In genomic region chr9:27301486-27301885, GRCm38 (mm10) we compare ENCODE assay signal across 10 mouse cellular contexts. TPM values are rescaled to one million over a fixed set of nuclear protein-coding genes. Genes with fewer than 3 reads are reported as not detected.
A peak's percentile ranks its signal among the peaks of the same experiment; 100 is the strongest.
DNase-seq lines count a peak whose midpoint lies in the region; ATAC-seq and TF ChIP-seq lines count a peak whose summit lies in the region.
"Had no signal": no experiment of that assay in that cellular context is flagged by ENCODE, and none has a peak within 500 bp of the region (broad histone marks: within the 10 kb centered on the region; RNA-seq: fewer than 3 reads in every experiment).

No protein-coding gene starts in this region.

- no peak for DNase-seq in cerebellum, adult 2 months
- DNase-seq in cerebellum, adult 18-20 months = no peak
- DNase-seq in embryo, embryonic 9.5 days (ENCODE audit: extremely low spot score) = peak; percentile 43
- no peak for DNase-seq in hindbrain, embryonic 14.5 days (ENCODE audit: low spot score)
- peak; percentile 40 for DNase-seq in neural tube, embryonic 11.5 days (ENCODE audit: low spot score)
- no peak for DNase-seq in adipocyte (ENCODE audit: low spot score)
- no peak for DNase-seq in layer of hippocampus, postnatal 36 days

- no peak for TF ChIP-seq POLR2A in cerebellum, adult 2 months (IDR thresholded peaks at IDR 0.05; ENCODE audit: borderline replicate concordance, insufficient read depth, low read length)

- H3K9ac ChIP-seq in hindbrain, embryonic 14.5 days = no peak overlapping the region
- H3K9ac ChIP-seq in neural tube, embryonic 11.5 days (ENCODE audit: low read length) = no peak overlapping the region
- H3K9ac ChIP-seq: liver, embryonic 14.5 days had no signal

- peaks cover 28% of the 10 kb centered on the region for H3K4me1 ChIP-seq in cerebellum, adult 2 months (ENCODE audit: control insufficient read depth, insufficient read depth, low read length)
- peaks cover 56% of the 10 kb centered on the region for H3K4me1 ChIP-seq in hindbrain, embryonic 14.5 days (replicated peaks; ENCODE audit: control insufficient read depth, insufficient read depth, low read length)
- peaks cover 16% of the 10 kb centered on the region for H3K4me1 ChIP-seq in neural tube, embryonic 11.5 days (ENCODE audit: control insufficient read depth, insufficient read depth, low read length)

- TF ChIP-seq CTCF in cerebellum, adult 2 months (IDR thresholded peaks at IDR 0.05; ENCODE audit: borderline replicate concordance, insufficient read depth, low read depth, low read length) = no peak

- no peak for ATAC-seq in hindbrain, embryonic 14.5 days (ENCODE audit: low FRiP score)
- no peak for ATAC-seq in neural tube, embryonic 11.5 days (ENCODE audit: insufficient read depth, low FRiP score, low TSS enrichment)
- ATAC-seq in CD4-positive, CD25-positive, alpha-beta regulatory T cell, adult 4 months = no peak

- H3K4me3 ChIP-seq in cerebellum, adult 2 months (replicated peaks; ENCODE audit: insufficient read depth, low read depth, low read length) = peak overlapping the region; percentile 83
- peak overlapping the region; percentile 76 for H3K4me3 ChIP-seq in hindbrain, embryonic 14.5 days (replicated peaks; ENCODE audit: low read length)
- H3K4me3 ChIP-seq in neural tube, embryonic 11.5 days (ENCODE audit: low read depth, low read length) = no peak overlapping the region
- H3K4me3 ChIP-seq: myocyte had no signal

- no peaks in the 10 kb centered on the region for H3K9me3 ChIP-seq in hindbrain, embryonic 14.5 days (ENCODE audit: control insufficient read depth, low read length)
- H3K9me3 ChIP-seq in neural tube, embryonic 11.5 days (ENCODE audit: control insufficient read depth, low read length) = no peaks in the 10 kb centered on the region

- peak overlapping the region; percentile 54 for H3K27ac ChIP-seq in cerebellum, adult 2 months (ENCODE audit: insufficient read depth, low read length)
- no peak overlapping the region for H3K27ac ChIP-seq in hindbrain, embryonic 14.5 days
- no peak overlapping the region for H3K27ac ChIP-seq in neural tube, embryonic 11.5 days (ENCODE audit: low read depth, low read length)
- H3K27ac ChIP-seq: liver, embryonic 14.5 days had no signal

- H3K36me3 ChIP-seq in hindbrain, embryonic 14.5 days (replicated peaks; ENCODE audit: control insufficient read depth, insufficient read depth) = no peaks in the 10 kb centered on the region
- no peaks in the 10 kb centered on the region; the same call in 1 of the 2 replicates for H3K36me3 ChIP-seq in neural tube, embryonic 11.5 days (ENCODE audit: control insufficient read depth, insufficient read depth, low read length)

- peak overlapping the region; percentile 85 for H3K4me2 ChIP-seq in hindbrain, embryonic 14.5 days (replicated peaks)
- H3K4me2 ChIP-seq in neural tube, embryonic 11.5 days (ENCODE audit: low read depth) = no peak overlapping the region

- no peaks in the 10 kb centered on the region for H3K27me3 ChIP-seq in cerebellum, adult 2 months (ENCODE audit: control insufficient read depth, insufficient read depth, low read length)
- H3K27me3 ChIP-seq in hindbrain, embryonic 14.5 days (ENCODE audit: control insufficient read depth, insufficient read depth, low read length) = 0 out of 2 replicates have a peak, but pooled peaks cover 2% of the 10 kb centered on the region
- H3K27me3 ChIP-seq in neural tube, embryonic 11.5 days (ENCODE audit: control insufficient read depth, insufficient read depth, low read length) = 0 out of 2 replicates have a peak, but pooled peaks cover 6% of the 10 kb centered on the region

- WGBS in cerebellum, adult 2 months = 33% methylated on average over 5 of the region's 5 CpGs
- 48% methylated on average over 5 of the region's 5 CpGs for WGBS in hindbrain, embryonic 14.5 days
- 28% methylated on average over 5 of the region's 5 CpGs for WGBS in neural tube, embryonic 11.5 days

RNA-seq across cellular contexts. Expression of gene Igsf9b, which starts 2.5 kb away (rescaled TPM):
- polyA plus RNA-seq in cerebellum, adult 2 months (2012; rRNA removed) = 25.7 and 31.6 TPM in 2 replicates
- polyA plus RNA-seq in hindbrain, embryonic 14.5 days (2014; fragmentation: Nextera tagmentation; extraction: Ambion mirVana) = 17.1 and 20.6 TPM in 2 replicates
- 6.1 and 7.4 TPM in 2 replicates for polyA plus RNA-seq in neural tube, embryonic 11.5 days (2014; fragmentation: Nextera tagmentation; extraction: Ambion mirVana)
- 1 to 10 TPM; 1.3 to 2.3 TPM for polyA plus RNA-seq in CD4-positive, CD25-positive, alpha-beta regulatory T cell, adult 4 months (2017; shearing (Covaris generic))
- 10 to 100 TPM; 25.7 to 29.2 TPM for total RNA-seq in layer of hippocampus, postnatal 36 days (2021)

Comparison
In these comparisons a context has a peak if more than half of its experiments do, and no peak if none do; other contexts are left out.
1. DNase-seq: peak in embryo, embryonic 9.5 days (single experiment) and neural tube, embryonic 11.5 days (single experiment); none in cerebellum, adult 2 months (0 of 2), cerebellum, adult 18-20 months (0 of 2), hindbrain, embryonic 14.5 days (single experiment), adipocyte (single experiment) and layer of hippocampus, postnatal 36 days (0 of 2).